Mouse (Mus musculus) neural tube, embryonic 14.5 days (tissue): ENCODE results near the gene Kdm4a. TPM values are rescaled to one million over a fixed set of nuclear protein-coding genes. Genes with fewer than 3 reads are reported as not detected.

Experiments
- ATAC-seq: fragments of 200-750 bp; cut with Nextera tagmentation; 2 replicates; pipeline ENCODE4 v1.8.0; 2017; ENCODE audit warnings: low read depth, mild to moderate bottlenecking, moderate TSS enrichment, moderate library complexity
- H3K27ac ChIP-seq: fragments of 300-500 bp; sonication (generic); 2 replicates; pipeline ENCODE4 v1.5.1; 2014; ENCODE audit warnings: low read depth, mild to moderate bottlenecking, control low read depth, low read length, moderate library complexity, mixed read lengths
- H3K27me3 ChIP-seq: fragments of 300-500 bp; sonication (generic); 2 replicates; pipeline ENCODE4 v1.6.1; 2014; ENCODE audit warnings: low read length; ENCODE audit not compliant: control insufficient read depth, insufficient read depth
- H3K36me3 ChIP-seq: fragments of 300-500 bp; sonication (generic); 2 replicates; pipeline ENCODE4 v1.6.1; 2014; ENCODE audit warnings: low read length, mixed read lengths; ENCODE audit not compliant: control insufficient read depth, insufficient read depth
- H3K4me1 ChIP-seq: fragments of 300-500 bp; sonication (generic); 2 replicates; pipeline ENCODE4 v1.6.1; 2014; ENCODE audit warnings: low read length; ENCODE audit not compliant: control insufficient read depth, insufficient read depth
- H3K4me2 ChIP-seq: fragments of 300-500 bp; sonication (generic); 2 replicates; pipeline ENCODE4 v1.6.1; 2014; ENCODE audit warnings: mild to moderate bottlenecking, low read depth, low read length, control low read depth
- H3K4me3 ChIP-seq: fragments of 300-500 bp; sonication (generic); 2 replicates; pipeline ENCODE4 v1.5.1; 2014; ENCODE audit warnings: low read depth, low read length, control low read depth, mixed read lengths
- H3K9ac ChIP-seq: fragments of 300-500 bp; sonication (generic); replicated peaks from 2 replicates; pipeline ENCODE4 v1.6.1; 2014; ENCODE audit warnings: low read depth, mild to moderate bottlenecking, control low read depth, low read length, mixed read lengths
- H3K9me3 ChIP-seq: fragments of 300-500 bp; sonication (generic); 2 replicates; pipeline ENCODE4 v1.6.1; 2016; ENCODE audit warnings: low read length; ENCODE audit not compliant: control insufficient read depth
- WGBS: fragments of 180-500 bp; shearing (Covaris S2); extraction: QIAGEN DNeasy Blood & Tissue Kit; methylation state at CpG from one replicate; pipeline ENCODE4 v1.1.7; 2014; 5-methylcytosine and 5-hydroxymethylcytosine counted together
- polyA plus RNA-seq: library from polyadenylated mRNA; unstranded; fragments of >200 nt; fragmentation: Nextera tagmentation; extraction: Ambion mirVana; gene quantifications from 2 replicates; pipeline ENCODE4 v1.2.1, GENCODE M21; 2014

Kdm4a gene
- polyA plus RNA-seq, 1 experiment from 2014 or later, result 58.6 TPM

GRCm38 (mm10) chr4:118109649-118110048, 70.2 kb downstream of the Kdm4a start:
- H3K27ac ChIP-seq, result no peak overlapping the region
- H3K4me3 ChIP-seq, result no peak overlapping the region
- no peaks in the 10 kb centered on the region for H3K9me3 ChIP-seq
- H3K9ac ChIP-seq, result no peak overlapping the region
- H3K36me3 ChIP-seq, result no peaks in the 10 kb centered on the region
- ATAC-seq, result peak; percentile 34; the same call in 1 of the 2 replicates
- no peaks in the 10 kb centered on the region for H3K4me1 ChIP-seq
- no peaks in the 10 kb centered on the region for H3K27me3 ChIP-seq
- 63% methylated on average over 13 of the region's 13 CpGs for WGBS
- H3K4me2 ChIP-seq, result no peak overlapping the region

GRCm38 (mm10) chr4:118108779-118109178, 71.1 kb downstream of the Kdm4a start:
- Histone ChIP-seq H3K9me3 (no peaks in the 10 kb centered on the region), H3K27ac (no peak overlapping the region), H3K9ac (no peak overlapping the region), H3K27me3 (no peaks in the 10 kb centered on the region), H3K36me3 (no peaks in the 10 kb centered on the region), H3K4me1 (no peaks in the 10 kb centered on the region), H3K4me3 (no peak overlapping the region), H3K4me2 (no peak overlapping the region)
- no peak for ATAC-seq
- WGBS, result 76% methylated on average over 7 of the region's 7 CpGs

GRCm38 (mm10) chr4:118105256-118106053, 74.4 kb downstream of the Kdm4a start:
- H3K36me3 ChIP-seq, result no peaks in the 10 kb centered on the region
- H3K27me3 ChIP-seq, result no peaks in the 10 kb centered on the region
- H3K9ac ChIP-seq, result no peak overlapping the region
- no peak overlapping the region for H3K4me3 ChIP-seq
- H3K4me1 ChIP-seq, result no peaks in the 10 kb centered on the region
- WGBS, result 95% methylated on average over 3 of the region's 3 CpGs
- no peak overlapping the region for H3K4me2 ChIP-seq
- no peak overlapping the region for H3K27ac ChIP-seq
- no peaks in the 10 kb centered on the region for H3K9me3 ChIP-seq
- ATAC-seq, result no peak

GRCm38 (mm10) chr4:118103280-118103830, 76.5 kb downstream of the Kdm4a start:
- Histone ChIP-seq H3K9me3 (no peaks in the 10 kb centered on the region), H3K4me2 (no peak overlapping the region), H3K27ac (no peak overlapping the region), H3K9ac (no peak overlapping the region), H3K27me3 (no peaks in the 10 kb centered on the region), H3K4me3 (no peak overlapping the region), H3K4me1 (no peaks in the 10 kb centered on the region), H3K36me3 (no peaks in the 10 kb centered on the region)
- 82% methylated on average over 8 of the region's 8 CpGs for WGBS
- no peak for ATAC-seq

GRCm38 (mm10) chr4:118101497-118101896, 78.3 kb downstream of the Kdm4a start:
- Histone ChIP-seq H3K9me3 (no peaks in the 10 kb centered on the region), H3K27me3 (no peaks in the 10 kb centered on the region), H3K4me1 (no peaks in the 10 kb centered on the region), H3K36me3 (no peaks in the 10 kb centered on the region), H3K4me3 (no peak overlapping the region), H3K4me2 (no peak overlapping the region), H3K27ac (no peak overlapping the region), H3K9ac (no peak overlapping the region)
- WGBS, result 90% methylated on average over 6 of the region's 6 CpGs
- ATAC-seq, result no peak

- no peaks in the 10 kb centered on the region for H3K36me3 ChIP-seq
- no peak overlapping the region for H3K4me2 ChIP-seq
- no peak overlapping the region for H3K27ac ChIP-seq
- WGBS, result 91% methylated on average over 8 of the region's 8 CpGs
- H3K9ac ChIP-seq, result no peak overlapping the region
- no peaks in the 10 kb centered on the region for H3K9me3 ChIP-seq
- H3K4me3 ChIP-seq, result no peak overlapping the region
- no peak for ATAC-seq
- H3K4me1 ChIP-seq, result no peaks in the 10 kb centered on the region
- H3K27me3 ChIP-seq, result no peaks in the 10 kb centered on the region
These were observed 80.0 kb downstream of the Kdm4a start for GRCm38 (mm10) chr4:118099637-118100364.

- H3K27ac ChIP-seq, result no peak overlapping the region
- no peak overlapping the region for H3K4me3 ChIP-seq
- H3K4me2 ChIP-seq, result no peak overlapping the region
- 97% methylated on average over 6 of the region's 6 CpGs for WGBS
- no peak for ATAC-seq
- no peak overlapping the region for H3K9ac ChIP-seq
- no peaks in the 10 kb centered on the region for H3K27me3 ChIP-seq
- no peaks in the 10 kb centered on the region for H3K4me1 ChIP-seq
- no peaks in the 10 kb centered on the region for H3K9me3 ChIP-seq
- no peaks in the 10 kb centered on the region for H3K36me3 ChIP-seq
These were observed 81.3 kb downstream of the Kdm4a start for GRCm38 (mm10) chr4:118098571-118098970.

GRCm38 (mm10) chr4:118096069-118096468, 83.8 kb downstream of the Kdm4a start:
- no peak for ATAC-seq
- no peaks in the 10 kb centered on the region for H3K36me3 ChIP-seq
- H3K9me3 ChIP-seq, result no peaks in the 10 kb centered on the region
- H3K4me1 ChIP-seq, result no peaks in the 10 kb centered on the region
- H3K27me3 ChIP-seq, result no peaks in the 10 kb centered on the region
- H3K4me3 ChIP-seq, result no peak overlapping the region
- no peak overlapping the region for H3K27ac ChIP-seq
- H3K4me2 ChIP-seq, result no peak overlapping the region
- 81% methylated on average over 6 of the region's 6 CpGs for WGBS
- H3K9ac ChIP-seq, result no peak overlapping the region
